ENCODE assay signal across 30 mouse cellular contexts in the genomic region with DNA sequence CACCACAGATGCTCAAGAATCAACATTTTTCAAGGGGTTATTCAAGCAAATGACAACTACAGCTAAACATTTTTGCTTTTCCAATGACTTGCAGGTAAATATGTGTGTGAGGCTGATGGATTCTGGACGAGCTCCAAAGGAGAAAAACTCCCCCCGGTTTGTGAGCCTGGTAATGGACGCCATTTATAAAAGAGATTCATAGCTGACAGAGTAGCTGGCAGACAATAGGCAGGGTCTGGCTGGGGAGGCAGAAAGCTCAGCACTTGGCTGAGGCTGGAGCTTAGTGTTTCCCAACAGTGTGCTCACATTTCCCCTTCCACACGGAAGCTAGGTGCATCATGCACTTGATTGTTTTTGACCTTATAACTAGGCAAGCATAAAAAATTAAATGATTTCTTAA. TPM values are rescaled to one million over a fixed set of nuclear protein-coding genes. Genes with fewer than 3 reads are reported as not detected.
DNase-seq lines count a peak whose midpoint lies in the region; ATAC-seq and TF ChIP-seq lines count a peak whose summit lies in the region.
"Had no signal": no experiment of that assay in that cellular context is flagged by ENCODE, and none has a peak within 500 bp of the region (broad histone marks: within the 10 kb centered on the region; RNA-seq: fewer than 3 reads in every experiment).

No protein-coding gene starts in this region.

- TF ChIP-seq CTCF in gastrocnemius, adult 2 months (IDR thresholded peaks at IDR 0.05), result no peak
- TF ChIP-seq CTCF in hindbrain, postnatal 0 days (IDR thresholded peaks at IDR 0.05; ENCODE audit: low read depth), result no peak
- TF ChIP-seq CTCF in midbrain, postnatal 0 days (IDR thresholded peaks at IDR 0.05), result no peak

- no peak overlapping the region for H3K4me2 ChIP-seq in hindbrain, postnatal 0 days (ENCODE audit: low read depth, low read length)
- no peak overlapping the region for H3K4me2 ChIP-seq in hindbrain, embryonic 11.5 days (replicated peaks; ENCODE audit: low read depth, low read length)
- no peak overlapping the region for H3K4me2 ChIP-seq in midbrain, postnatal 0 days (ENCODE audit: low read depth, low read length, poor library complexity, severe bottlenecking)
- no peak overlapping the region for H3K4me2 ChIP-seq in midbrain, embryonic 14.5 days (ENCODE audit: low read length)
- H3K4me2 ChIP-seq in neural tube, embryonic 15.5 days, result no peak overlapping the region
- H3K4me2 ChIP-seq: embryonic facial prominence, embryonic 13.5 days; heart, embryonic 15.5 days; limb, embryonic 15.5 days; lung, embryonic 14.5 days; midbrain, embryonic 15.5 days; neural tube, embryonic 12.5 days; stomach, embryonic 15.5 days had no signal

- no peak overlapping the region for H3K9ac ChIP-seq in hindbrain, postnatal 0 days (replicated peaks; ENCODE audit: low read length)
- no peak overlapping the region for H3K9ac ChIP-seq in hindbrain, embryonic 11.5 days (ENCODE audit: low read depth, low read length)
- no peak overlapping the region for H3K9ac ChIP-seq in midbrain, postnatal 0 days (replicated peaks; ENCODE audit: low read length, poor library complexity, severe bottlenecking)
- H3K9ac ChIP-seq in midbrain, embryonic 14.5 days (replicated peaks; ENCODE audit: low read length), result no peak overlapping the region
- no peak overlapping the region for H3K9ac ChIP-seq in neural tube, embryonic 15.5 days (replicated peaks)
- H3K9ac ChIP-seq: embryonic facial prominence, embryonic 13.5 days; heart, embryonic 15.5 days; limb, embryonic 15.5 days; liver, embryonic 14.5 days; lung, embryonic 14.5 days; midbrain, embryonic 15.5 days; neural tube, embryonic 12.5 days; stomach, embryonic 15.5 days had no signal

- H3K36me3 ChIP-seq in hindbrain, postnatal 0 days (ENCODE audit: insufficient read depth, low read length), result peaks cover 11% of the 10 kb centered on the region
- H3K36me3 ChIP-seq in hindbrain, embryonic 11.5 days (ENCODE audit: control insufficient read depth, insufficient read depth, low read length), result 0 out of 2 replicates have a peak, but pooled peaks cover 5% of the 10 kb centered on the region
- peaks cover 14% of the 10 kb centered on the region for H3K36me3 ChIP-seq in midbrain, postnatal 0 days (ENCODE audit: insufficient read depth, low read length)
- peaks cover 59% of the 10 kb centered on the region for H3K36me3 ChIP-seq in midbrain, embryonic 14.5 days (ENCODE audit: control insufficient read depth, insufficient read depth, low read length)
- peaks cover 31% of the 10 kb centered on the region for H3K36me3 ChIP-seq in neural tube, embryonic 15.5 days

- 31% methylated on average over 4 of the region's 4 CpGs for WGBS in hindbrain, postnatal 0 days
- 72% methylated on average over 4 of the region's 4 CpGs for WGBS in hindbrain, embryonic 11.5 days
- 54% methylated on average over 4 of the region's 4 CpGs for WGBS in midbrain, postnatal 0 days
- 61% methylated on average over 4 of the region's 4 CpGs for WGBS in midbrain, embryonic 14.5 days
- WGBS in neural tube, embryonic 15.5 days, result 14% methylated on average over 4 of the region's 4 CpGs

- H3K4me1 ChIP-seq in hindbrain, postnatal 0 days (ENCODE audit: insufficient read depth, low read length), result no peaks in the 10 kb centered on the region
- H3K4me1 ChIP-seq in hindbrain, embryonic 11.5 days (replicated peaks; ENCODE audit: control insufficient read depth, insufficient read depth, low read length), result no peaks in the 10 kb centered on the region
- no peaks in the 10 kb centered on the region for H3K4me1 ChIP-seq in midbrain, postnatal 0 days (ENCODE audit: insufficient read depth, low read length)
- H3K4me1 ChIP-seq in midbrain, embryonic 14.5 days (ENCODE audit: control insufficient read depth, insufficient read depth, low read length), result no peaks in the 10 kb centered on the region
- H3K4me1 ChIP-seq in neural tube, embryonic 15.5 days, result peaks cover 16% of the 10 kb centered on the region
- H3K4me1 ChIP-seq: limb, embryonic 10.5 days; midbrain, embryonic 15.5 days; stomach, embryonic 15.5 days had no signal

- H3K4me3 ChIP-seq in gastrocnemius, adult 2 months, result no peak overlapping the region
- no peak overlapping the region for H3K4me3 ChIP-seq in hindbrain, postnatal 0 days (ENCODE audit: low read length)
- no peak overlapping the region for H3K4me3 ChIP-seq in hindbrain, embryonic 11.5 days (ENCODE audit: low read depth, low read length)
- no peak overlapping the region for H3K4me3 ChIP-seq in midbrain, postnatal 0 days (ENCODE audit: low read depth, low read length)
- H3K4me3 ChIP-seq in midbrain, embryonic 14.5 days (replicated peaks; ENCODE audit: low read depth, low read length), result no peak overlapping the region
- H3K4me3 ChIP-seq in neural tube, embryonic 15.5 days (replicated peaks), result no peak overlapping the region
- H3K4me3 ChIP-seq: embryonic facial prominence, embryonic 13.5 days; heart, embryonic 15.5 days; limb, embryonic 10.5 days; limb, embryonic 15.5 days; midbrain, embryonic 15.5 days; neural tube, embryonic 12.5 days; stomach, embryonic 15.5 days had no signal

- peak overlapping the region; percentile 62 for H3K27ac ChIP-seq in gastrocnemius, adult 2 months
- H3K27ac ChIP-seq in hindbrain, postnatal 0 days, result no peak overlapping the region
- no peak overlapping the region for H3K27ac ChIP-seq in hindbrain, embryonic 11.5 days (ENCODE audit: low read depth, low read length)
- H3K27ac ChIP-seq in midbrain, postnatal 0 days (ENCODE audit: low read depth, low read length), result no peak overlapping the region
- no peak overlapping the region for H3K27ac ChIP-seq in midbrain, embryonic 14.5 days (replicated peaks; ENCODE audit: low read depth, low read length)
- peak overlapping the region; percentile 51; the same call in 1 of the 2 replicates for H3K27ac ChIP-seq in neural tube, embryonic 15.5 days (replicated peaks)
- H3K27ac ChIP-seq: embryonic facial prominence, embryonic 13.5 days; heart, embryonic 15.5 days; kidney, postnatal 0 days; limb, embryonic 10.5 days; limb, embryonic 15.5 days; liver, embryonic 14.5 days; midbrain, embryonic 15.5 days; neural tube, embryonic 12.5 days; stomach, embryonic 15.5 days had no signal

- ATAC-seq in hindbrain, postnatal 0 days, result no peak
- ATAC-seq in hindbrain, embryonic 11.5 days (ENCODE audit: low FRiP score), result no peak
- ATAC-seq in midbrain, postnatal 0 days (ENCODE audit: low FRiP score), result no peak
- ATAC-seq in midbrain, embryonic 14.5 days (ENCODE audit: low FRiP score, low TSS enrichment), result no peak
- peak; percentile 61 for ATAC-seq in neural tube, embryonic 15.5 days (ENCODE audit: low FRiP score)
- ATAC-seq: midbrain, embryonic 15.5 days had no signal

- no peaks in the 10 kb centered on the region for H3K9me3 ChIP-seq in hindbrain, postnatal 0 days (ENCODE audit: low read length)
- H3K9me3 ChIP-seq in hindbrain, embryonic 11.5 days (ENCODE audit: control insufficient read depth, low read length), result no peaks in the 10 kb centered on the region
- no peaks in the 10 kb centered on the region for H3K9me3 ChIP-seq in midbrain, postnatal 0 days (ENCODE audit: low read length)
- H3K9me3 ChIP-seq in midbrain, embryonic 14.5 days (ENCODE audit: control insufficient read depth, low read length), result no peaks in the 10 kb centered on the region
- H3K9me3 ChIP-seq in neural tube, embryonic 15.5 days (replicated peaks), result no peaks in the 10 kb centered on the region
- H3K9me3 ChIP-seq: embryonic facial prominence, embryonic 13.5 days; heart, embryonic 15.5 days; limb, embryonic 10.5 days; limb, embryonic 15.5 days; midbrain, embryonic 15.5 days; neural tube, embryonic 12.5 days; stomach, embryonic 15.5 days had no signal

- no peaks in the 10 kb centered on the region for H3K27me3 ChIP-seq in hindbrain, postnatal 0 days (ENCODE audit: insufficient read depth, low read length)
- no peaks in the 10 kb centered on the region for H3K27me3 ChIP-seq in hindbrain, embryonic 11.5 days (ENCODE audit: control insufficient read depth, insufficient read depth, low read length)
- no peaks in the 10 kb centered on the region for H3K27me3 ChIP-seq in midbrain, postnatal 0 days (ENCODE audit: insufficient read depth, low read length)
- H3K27me3 ChIP-seq in midbrain, embryonic 14.5 days (ENCODE audit: control insufficient read depth, insufficient read depth, low read length), result no peaks in the 10 kb centered on the region
- no peaks in the 10 kb centered on the region for H3K27me3 ChIP-seq in neural tube, embryonic 15.5 days (replicated peaks)
- H3K27me3 ChIP-seq: CH12.LX; embryonic facial prominence, embryonic 13.5 days; heart, embryonic 15.5 days; limb, embryonic 15.5 days; midbrain, embryonic 15.5 days; neural tube, embryonic 12.5 days; stomach, embryonic 15.5 days had no signal

- no peak for DNase-seq in gastrocnemius, adult 2 months
- no peak for DNase-seq in gastrocnemius, postnatal 10 days
- peak; percentile 35 for DNase-seq in hindbrain, postnatal 0 days (ENCODE audit: low spot score)
- no peak for DNase-seq in hindbrain, embryonic 11.5 days (ENCODE audit: low spot score)
- DNase-seq in midbrain, postnatal 0 days (ENCODE audit: low spot score), result peak; percentile 22
- no peak for DNase-seq in midbrain, embryonic 14.5 days
- no peak for DNase-seq in ovary, postnatal 36 days (ENCODE audit: low spot score)
- DNase-seq: adrenal gland, adult 8-10 months; cerebellum, adult 8-10 months; cerebellum, postnatal 36 days; kidney, adult 18-20 months; layer of hippocampus, adult 9-11 months; lung, embryonic 14.5 days; lung, postnatal 14 days; right cerebral cortex, postnatal 25 days had no signal

- intact Hi-C loops in gastrocnemius, adult 2 months (cut with DNase I), result no loop called here

RNA-seq across cellular contexts. Expression of a gene that starts 10.2 kb away (rescaled TPM):
- total RNA-seq in gastrocnemius, adult 2 months (2021), result under 1 TPM; 0.56 to 0.69 TPM
- under 1 TPM; 0.16 to 0.54 TPM for total RNA-seq in gastrocnemius, postnatal 10 days (2021)
- 0.26 and 0.40 TPM in 2 replicates for total RNA-seq in hindbrain, postnatal 0 days (2014; rRNA removed)
- 0.49 TPM in 2 replicates for polyA plus RNA-seq in hindbrain, postnatal 0 days (2015; fragmentation: Nextera tagmentation; extraction: Ambion mirVana)
- polyA plus RNA-seq in hindbrain, embryonic 11.5 days (2014; fragmentation: Nextera tagmentation; extraction: Ambion mirVana), result 0.15 and 0.25 TPM in 2 replicates
- 0.33 and 0.42 TPM in 2 replicates for total RNA-seq in midbrain, postnatal 0 days (2014; rRNA removed)
- 0.55 TPM in 1 of 2 replicates, not detected in the other for polyA plus RNA-seq in midbrain, postnatal 0 days (2015; fragmentation: Nextera tagmentation; extraction: Ambion mirVana)
- 0.51 and 1.00 TPM in 2 replicates for polyA plus RNA-seq in midbrain, embryonic 14.5 days (2014; fragmentation: Nextera tagmentation; extraction: Ambion mirVana)
- 1.3 and 1.6 TPM in 2 replicates for polyA plus RNA-seq in neural tube, embryonic 15.5 days (2015; fragmentation: Nextera tagmentation; extraction: Ambion mirVana)
- polyA plus RNA-seq: heart, embryonic 15.5 days; kidney, postnatal 0 days had no signal

RNA-seq across cellular contexts. Expression of a gene that starts 14.3 kb away (rescaled TPM):
- total RNA-seq in gastrocnemius, adult 2 months (2021), result 100 to 1,000 TPM; 132 to 136 TPM
- 100 to 1,000 TPM; 130 to 172 TPM for total RNA-seq in gastrocnemius, postnatal 10 days (2021)
- total RNA-seq in hindbrain, postnatal 0 days (2014; rRNA removed), result 160 and 205 TPM in 2 replicates
- 116 and 121 TPM in 2 replicates for polyA plus RNA-seq in hindbrain, postnatal 0 days (2015; fragmentation: Nextera tagmentation; extraction: Ambion mirVana)
- polyA plus RNA-seq in hindbrain, embryonic 11.5 days (2014; fragmentation: Nextera tagmentation; extraction: Ambion mirVana), result 199 and 210 TPM in 2 replicates
- total RNA-seq in midbrain, postnatal 0 days (2014; rRNA removed), result 94.0 and 98.7 TPM in 2 replicates
- polyA plus RNA-seq in midbrain, postnatal 0 days (2015; fragmentation: Nextera tagmentation; extraction: Ambion mirVana), result 80.7 and 94.6 TPM in 2 replicates
- 105 and 106 TPM in 2 replicates for polyA plus RNA-seq in midbrain, embryonic 14.5 days (2014; fragmentation: Nextera tagmentation; extraction: Ambion mirVana)
- 155 and 196 TPM in 2 replicates for polyA plus RNA-seq in neural tube, embryonic 15.5 days (2015; fragmentation: Nextera tagmentation; extraction: Ambion mirVana)

RNA-seq across cellular contexts. Expression of a gene that starts 21.3 kb away (rescaled TPM):
- total RNA-seq in gastrocnemius, adult 2 months (2021), result 10 to 100 TPM; 12.0 to 12.2 TPM
- 10 to 100 TPM; 25.4 to 32.8 TPM for total RNA-seq in gastrocnemius, postnatal 10 days (2021)
- 77.6 and 83.0 TPM in 2 replicates for total RNA-seq in hindbrain, postnatal 0 days (2014; rRNA removed)
- 142 and 143 TPM in 2 replicates for polyA plus RNA-seq in hindbrain, postnatal 0 days (2015; fragmentation: Nextera tagmentation; extraction: Ambion mirVana)
- polyA plus RNA-seq in hindbrain, embryonic 11.5 days (2014; fragmentation: Nextera tagmentation; extraction: Ambion mirVana), result 156 and 160 TPM in 2 replicates
- 55.4 and 74.9 TPM in 2 replicates for total RNA-seq in midbrain, postnatal 0 days (2014; rRNA removed)
- polyA plus RNA-seq in midbrain, postnatal 0 days (2015; fragmentation: Nextera tagmentation; extraction: Ambion mirVana), result 148 and 151 TPM in 2 replicates
- 146 and 171 TPM in 2 replicates for polyA plus RNA-seq in midbrain, embryonic 14.5 days (2014; fragmentation: Nextera tagmentation; extraction: Ambion mirVana)
- 198 and 210 TPM in 2 replicates for polyA plus RNA-seq in neural tube, embryonic 15.5 days (2015; fragmentation: Nextera tagmentation; extraction: Ambion mirVana)

RNA-seq across cellular contexts. Expression of a gene that starts 30.6 kb away (rescaled TPM):
- total RNA-seq in gastrocnemius, adult 2 months (2021), result 1 to 10 TPM; 6.1 to 6.8 TPM
- 1 to 10 TPM; 6.9 to 8.6 TPM for total RNA-seq in gastrocnemius, postnatal 10 days (2021)
- total RNA-seq in hindbrain, postnatal 0 days (2014; rRNA removed), result not detected in 2 replicates
- not detected in 2 replicates for polyA plus RNA-seq in hindbrain, postnatal 0 days (2015; fragmentation: Nextera tagmentation; extraction: Ambion mirVana)
- polyA plus RNA-seq in hindbrain, embryonic 11.5 days (2014; fragmentation: Nextera tagmentation; extraction: Ambion mirVana), result not detected in 2 replicates
- total RNA-seq in midbrain, postnatal 0 days (2014; rRNA removed), result 0.44 TPM in 1 of 2 replicates, not detected in the other
- polyA plus RNA-seq in midbrain, postnatal 0 days (2015; fragmentation: Nextera tagmentation; extraction: Ambion mirVana), result not detected in 2 replicates
- polyA plus RNA-seq in midbrain, embryonic 14.5 days (2014; fragmentation: Nextera tagmentation; extraction: Ambion mirVana), result not detected in 2 replicates
- polyA plus RNA-seq in neural tube, embryonic 15.5 days (2015; fragmentation: Nextera tagmentation; extraction: Ambion mirVana), result not detected in 2 replicates
- total RNA-seq: adrenal gland, adult 8-10 months; CH12.LX; left cerebral cortex, postnatal 10 days had no signal
- polyA plus RNA-seq: C2C12; embryonic facial prominence, embryonic 13.5 days; forebrain, embryonic 11.5 days; gonadal fat pad, adult 2 months; kidney, postnatal 0 days; limb, embryonic 10.5 days; limb, embryonic 15.5 days; liver, embryonic 14.5 days; lung, embryonic 14.5 days; midbrain, embryonic 15.5 days; neural tube, embryonic 12.5 days had no signal

RNA-seq across cellular contexts. Expression of a gene that starts 54.3 kb away (rescaled TPM):
- 10 to 100 TPM; 21.0 to 21.6 TPM for total RNA-seq in gastrocnemius, adult 2 months (2021)
- total RNA-seq in gastrocnemius, postnatal 10 days (2021), result 10 to 100 TPM; 27.0 to 32.7 TPM
- 69.5 and 72.0 TPM in 2 replicates for total RNA-seq in hindbrain, postnatal 0 days (2014; rRNA removed)
- 67.8 and 68.1 TPM in 2 replicates for polyA plus RNA-seq in hindbrain, postnatal 0 days (2015; fragmentation: Nextera tagmentation; extraction: Ambion mirVana)
- 93.9 and 106 TPM in 2 replicates for polyA plus RNA-seq in hindbrain, embryonic 11.5 days (2014; fragmentation: Nextera tagmentation; extraction: Ambion mirVana)
- total RNA-seq in midbrain, postnatal 0 days (2014; rRNA removed), result 70.8 and 73.3 TPM in 2 replicates
- polyA plus RNA-seq in midbrain, postnatal 0 days (2015; fragmentation: Nextera tagmentation; extraction: Ambion mirVana), result 77.1 and 78.8 TPM in 2 replicates
- 76.5 and 93.2 TPM in 2 replicates for polyA plus RNA-seq in midbrain, embryonic 14.5 days (2014; fragmentation: Nextera tagmentation; extraction: Ambion mirVana)
- polyA plus RNA-seq in neural tube, embryonic 15.5 days (2015; fragmentation: Nextera tagmentation; extraction: Ambion mirVana), result 81.9 and 91.2 TPM in 2 replicates

Comparison
In these comparisons a context has a peak if more than half of its experiments do, and no peak if none do; other contexts are left out.
1. DNase-seq: peak in hindbrain, postnatal 0 days (single experiment) and midbrain, postnatal 0 days (single experiment); none in gastrocnemius, adult 2 months (single experiment), gastrocnemius, postnatal 10 days (single experiment), hindbrain, embryonic 11.5 days (single experiment), midbrain, embryonic 14.5 days (single experiment) and ovary, postnatal 36 days (single experiment).
2. H3K27ac ChIP-seq: peak in gastrocnemius, adult 2 months (single experiment) and neural tube, embryonic 15.5 days (single experiment); none in hindbrain, postnatal 0 days (single experiment), hindbrain, embryonic 11.5 days (single experiment), midbrain, postnatal 0 days (single experiment) and midbrain, embryonic 14.5 days (single experiment).